Mouse (Mus musculus): ENCODE results near the gene Fxyd7.

Gene Fxyd7

DNA sequence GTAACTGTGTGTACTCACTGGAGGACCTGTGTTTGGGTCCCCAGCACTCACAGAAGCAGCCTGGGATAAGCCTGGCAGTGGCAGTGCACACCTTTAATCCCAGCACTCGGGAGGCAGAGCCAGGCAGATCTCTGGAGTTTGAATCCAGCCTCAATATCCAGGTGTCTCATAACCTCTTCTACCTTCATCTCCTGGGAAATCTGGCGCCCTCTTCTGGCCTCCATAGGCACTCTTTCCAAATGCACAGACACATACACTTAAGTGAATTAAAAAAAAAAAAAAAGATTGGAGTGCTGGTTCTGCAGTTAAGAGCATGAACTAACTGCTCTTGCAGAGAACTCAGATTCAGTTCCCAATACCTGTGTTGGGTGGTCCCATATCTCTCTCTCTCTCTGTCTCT, 20.6 kb downstream of the Fxyd7 start:
- intact Hi-C loops (cut with DNase I), result no loop called here

DNA sequence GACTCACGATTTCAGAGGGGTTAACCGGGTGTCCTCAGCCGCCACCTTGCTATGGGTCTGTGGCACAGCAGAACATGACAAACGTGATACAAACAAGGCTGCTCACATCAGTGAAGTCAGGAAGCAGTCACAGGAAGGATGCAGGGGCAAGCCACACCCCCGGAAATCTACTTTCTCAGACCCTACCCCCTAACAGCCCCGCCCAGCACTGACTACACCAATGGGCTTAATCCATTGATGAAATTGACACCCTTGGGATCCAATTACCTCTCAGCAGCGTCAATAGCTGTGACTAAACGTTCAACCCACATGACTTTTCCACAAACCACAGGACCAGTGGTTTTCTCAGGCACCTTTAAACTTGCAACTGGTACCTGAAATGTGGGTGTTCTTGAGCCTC, 22.7 kb downstream of the Fxyd7 start:
- intact Hi-C loops (cut with DNase I), result no loop called here

DNA sequence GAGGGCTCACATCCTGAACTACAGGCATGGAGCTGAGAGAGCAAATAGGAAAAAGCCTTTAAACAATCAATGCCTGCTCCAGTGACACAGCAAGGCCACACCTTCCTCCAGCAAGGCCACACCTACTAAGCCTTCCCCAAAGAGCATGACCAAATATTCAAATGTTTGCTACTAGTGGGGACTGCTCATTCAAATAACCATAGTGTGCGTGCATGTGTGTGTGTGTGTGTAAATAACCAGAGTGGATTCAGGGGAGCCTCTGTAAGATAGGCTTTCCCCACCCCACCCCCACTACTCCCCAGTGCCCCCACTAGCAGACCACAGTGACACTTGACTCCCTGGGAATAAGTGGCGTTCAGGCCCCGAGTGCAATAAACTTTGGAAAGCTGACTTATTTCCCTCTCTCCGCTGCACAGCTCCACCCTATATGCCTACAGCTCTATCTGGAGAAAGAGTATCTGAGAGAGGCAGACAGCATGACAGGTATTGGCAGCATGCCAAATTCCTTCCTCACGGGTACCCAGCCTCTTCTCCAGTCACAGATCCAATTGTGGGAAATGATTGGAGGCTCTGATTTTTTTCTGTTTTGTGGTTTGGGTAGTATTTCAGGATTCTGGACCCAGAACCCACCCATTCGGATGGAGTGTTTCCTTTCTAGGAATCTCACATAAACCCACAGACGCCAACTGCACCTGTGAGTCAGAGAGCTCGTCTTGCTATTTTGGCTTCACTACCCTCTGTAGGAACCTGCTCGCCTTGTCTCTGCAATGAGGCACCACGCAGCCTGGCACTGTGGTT, 34.0 kb downstream of the Fxyd7 start:
- intact Hi-C loops (cut with DNase I), result no loop called here

DNA sequence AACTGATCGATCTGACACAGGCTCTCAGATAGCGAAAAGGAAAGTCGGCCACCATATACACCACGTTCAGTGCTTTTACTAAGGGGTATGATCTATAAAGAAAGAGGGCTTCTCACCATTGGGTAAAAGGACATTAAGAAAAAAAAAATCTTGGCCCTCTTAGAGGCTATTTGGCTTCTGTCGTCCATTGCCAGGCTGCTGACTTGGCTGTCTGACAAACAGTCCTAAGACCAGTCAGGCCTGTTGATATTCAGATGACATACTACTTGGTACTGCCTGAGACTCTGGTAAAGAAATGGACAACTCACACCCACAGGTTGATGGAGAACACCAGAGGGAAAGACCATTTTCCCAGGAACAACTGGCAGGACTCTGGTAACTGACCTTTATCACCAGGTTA, 38.3 kb downstream of the Fxyd7 start:
- intact Hi-C loops (cut with DNase I), result no loop called here

DNA sequence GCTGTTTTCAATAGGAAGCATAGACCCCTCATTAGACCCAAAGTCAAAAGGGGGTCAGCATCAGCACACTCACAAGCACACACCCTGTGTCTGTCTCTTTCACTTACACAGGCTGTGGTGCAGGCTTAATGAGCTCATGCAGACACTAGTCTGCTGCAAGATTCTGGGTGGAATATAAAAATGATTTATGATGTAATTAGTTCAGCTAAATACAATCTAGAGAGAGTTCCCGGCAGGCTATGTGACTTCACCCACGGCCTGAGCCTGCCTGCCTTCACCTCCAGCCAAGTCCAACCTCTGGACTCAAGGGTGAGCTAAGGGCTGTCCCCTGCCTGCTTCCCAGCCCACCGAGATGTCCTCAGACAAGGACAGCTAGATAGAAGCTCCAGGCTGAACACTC, 42.4 kb downstream of the Fxyd7 start:
- intact Hi-C loops (cut with DNase I), result loop anchor here (5.0 kb wide), 1 partner anchor 33 kb away; the partner anchor contains the start of gene Fxyd5

DNA sequence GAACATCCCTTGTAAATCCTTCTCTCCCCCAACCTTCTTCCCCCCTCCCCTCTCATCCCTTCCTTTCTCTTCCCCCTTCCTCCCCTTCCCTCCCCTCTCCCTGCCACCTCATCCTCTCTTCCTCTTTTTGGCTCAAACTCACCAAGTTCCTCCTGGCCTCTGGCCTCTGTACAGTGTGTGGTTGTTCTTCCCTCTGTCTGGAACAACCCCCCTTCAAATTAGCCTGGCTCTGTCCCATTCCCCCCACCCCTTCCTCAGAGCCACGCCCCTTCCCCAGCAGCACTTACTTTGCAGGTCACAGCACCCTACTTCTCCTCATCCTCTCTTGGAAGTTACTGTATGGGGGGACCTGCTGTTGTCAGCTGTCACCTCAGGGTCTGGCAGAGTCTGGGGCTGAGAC, 43.1 kb downstream of the Fxyd7 start:
- intact Hi-C loops (cut with DNase I), result loop anchor here (5.0 kb wide), 1 partner anchor 34 kb away; the partner anchor contains the start of gene Fxyd5

DNA sequence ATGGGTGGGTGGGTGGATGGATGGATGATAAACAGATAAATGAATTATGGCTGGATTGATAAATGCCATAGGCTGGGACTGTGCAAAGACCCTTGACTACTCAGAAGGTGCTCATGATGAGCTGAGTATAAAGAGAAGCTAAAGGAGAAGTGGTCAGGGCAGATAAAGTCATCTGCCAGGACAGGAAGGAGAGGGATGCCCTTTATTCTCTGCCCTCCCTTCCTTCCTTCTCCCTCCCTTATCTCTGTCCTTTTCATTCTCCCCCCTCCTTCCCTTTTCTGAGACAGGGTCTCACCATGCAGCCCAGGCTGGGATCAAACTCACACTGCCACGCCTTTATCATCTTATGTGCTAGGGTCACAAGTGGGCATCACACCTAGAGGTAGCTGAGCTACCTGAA, 43.5 kb downstream of the Fxyd7 start:
- intact Hi-C loops (cut with DNase I), result loop anchor here (5.0 kb wide), 1 partner anchor 35 kb away; the partner anchor contains the start of gene Fxyd5

DNA sequence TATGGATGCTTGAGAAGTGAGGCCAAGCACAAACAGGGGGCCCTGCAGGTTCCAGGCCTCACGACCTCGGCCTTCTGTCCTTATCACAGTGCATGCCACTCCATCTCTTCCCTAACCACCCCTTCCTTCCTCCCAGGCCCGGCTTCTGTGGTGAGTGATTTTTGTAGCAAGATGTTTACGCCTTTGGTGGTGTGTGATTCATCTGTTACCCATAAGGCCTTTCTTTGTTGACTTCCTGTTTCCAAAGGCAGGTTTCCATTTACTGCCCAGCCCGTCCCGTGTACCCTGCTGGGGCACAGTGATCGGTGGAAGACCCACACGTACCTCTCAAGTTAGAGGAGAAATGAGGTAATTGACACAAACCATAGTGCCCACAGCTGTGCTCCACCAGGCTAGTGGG, 48.6 kb downstream of the Fxyd7 start:
- intact Hi-C loops (cut with DNase I), result no loop called here

DNA sequence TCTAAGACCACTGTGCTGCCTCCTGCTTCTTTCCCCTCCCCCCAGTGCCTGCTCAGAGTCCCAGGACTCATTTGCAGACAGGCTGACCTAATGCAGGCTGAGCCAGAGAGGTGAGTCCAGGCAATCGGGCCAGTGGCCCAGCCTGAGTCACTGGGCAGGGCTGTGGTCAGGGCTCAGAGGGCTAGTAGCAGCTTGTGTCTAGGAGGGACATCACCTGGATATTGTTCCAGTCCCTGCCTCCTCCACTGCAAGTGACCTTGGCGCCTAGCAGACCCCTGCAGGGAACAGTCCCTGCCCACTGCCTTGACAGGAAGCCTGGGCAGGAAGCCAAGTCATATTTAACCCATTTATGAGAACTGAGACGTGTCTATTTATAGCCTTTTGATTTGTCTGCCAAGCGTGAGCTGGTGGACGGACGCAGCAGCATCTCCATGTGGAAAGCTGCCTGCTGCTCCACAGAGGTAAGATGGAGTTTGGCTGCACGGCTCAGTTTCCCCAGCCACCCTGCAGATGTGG, 50.7 kb downstream of the Fxyd7 start:
- intact Hi-C loops (cut with DNase I), result no loop called here

DNA sequence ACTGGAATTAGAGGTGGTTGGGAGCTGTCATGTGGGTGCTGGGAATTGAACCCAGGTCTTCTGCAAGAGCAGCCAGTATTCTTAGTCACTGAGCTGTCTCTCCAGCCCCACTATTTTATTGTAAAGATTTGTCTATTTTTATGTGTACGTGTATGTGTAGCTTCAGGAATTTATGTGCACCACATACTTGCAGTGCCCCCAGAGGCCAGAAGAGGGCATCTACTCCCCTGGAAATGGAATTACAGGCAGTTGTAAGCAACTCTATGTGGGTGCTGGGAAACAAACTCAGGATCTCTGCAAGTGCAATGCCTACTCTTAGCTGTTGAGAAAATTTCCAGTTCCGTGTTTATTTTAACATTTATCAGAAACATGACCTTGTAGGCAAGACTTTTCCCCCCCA, 54.8 kb downstream of the Fxyd7 start:
- intact Hi-C loops (cut with DNase I), result no loop called here

DNA sequence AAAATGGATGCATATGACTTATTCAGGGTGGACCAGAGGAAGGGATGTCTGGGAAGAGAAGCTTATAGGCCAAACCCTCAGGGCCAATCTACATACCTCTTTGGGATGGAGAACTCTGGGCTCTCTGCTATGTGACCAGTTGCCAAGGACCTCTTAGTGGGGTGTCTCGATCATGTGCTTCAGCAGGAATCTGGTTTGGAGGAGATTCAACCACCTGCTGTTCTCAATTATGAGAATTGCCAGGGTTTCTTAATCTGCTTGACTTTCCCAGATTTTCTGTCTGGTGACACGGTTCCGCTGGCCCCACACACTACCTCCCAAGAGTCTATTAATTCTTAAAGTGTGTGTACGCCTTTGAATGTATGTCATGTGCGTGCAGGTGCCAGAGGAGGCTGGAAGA, 57.3 kb downstream of the Fxyd7 start:
- intact Hi-C loops (cut with DNase I), result no loop called here

Small RNAs within 50 kb of the gene (microRNA-seq; reads per million reads assigned to microRNA genes)
- gene Mir7050, result 0 reads per million in 2 experiments

Data from adrenal gland (tissue).